Mouse (Mus musculus): ENCODE data around the gene Clec16a. TPM values are rescaled to one million over a fixed set of nuclear protein-coding genes. Genes with fewer than 3 reads are reported as not detected.

The Clec16a gene
- polyA plus RNA-seq, 1 experiment from 2014 or later, result 29.3 TPM

GRCm38 (mm10) chr16:10697861-10698659 is 152.9 kb downstream of the Clec16a start:
- WGBS, result 55% methylated on average over 6 of the region's 6 CpGs
- Histone ChIP-seq H3K9ac (no peak overlapping the region), H3K27ac (peak overlapping the region; percentile 80), H3K9me3 (no peaks in the 10 kb centered on the region), H3K36me3 (no peaks in the 10 kb centered on the region), H3K4me2 (no peak overlapping the region), H3K4me3 (no peak overlapping the region), H3K4me1 (peaks cover 32% of the 10 kb centered on the region), H3K27me3 (no peaks in the 10 kb centered on the region)
- peak; percentile 60; the same call in 1 of the 2 replicates for ATAC-seq (ENCODE audit: borderline replicate concordance, extremely low read depth, low FRiP score, low TSS enrichment)

DNA sequence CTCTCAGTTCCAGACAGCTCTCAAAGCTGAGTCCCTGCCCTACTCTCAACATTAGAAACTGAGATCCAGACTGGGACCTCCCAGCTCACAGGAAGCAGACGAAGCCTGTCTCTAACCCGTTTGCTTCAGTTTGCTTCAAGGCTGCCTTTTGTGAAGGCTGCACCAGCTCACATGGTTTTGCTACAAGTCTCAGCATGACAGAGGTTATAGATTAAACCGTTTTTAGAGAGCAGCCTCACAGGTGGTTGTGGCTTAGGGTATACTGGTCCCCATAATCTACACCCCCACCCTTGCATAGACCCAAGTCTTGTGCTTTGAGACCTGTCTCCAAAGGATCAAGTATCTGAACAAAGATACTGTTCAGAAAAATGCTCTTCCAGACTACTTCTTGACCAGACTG is 154.2 kb downstream of the Clec16a start:
- Histone ChIP-seq H3K36me3 (no peaks in the 10 kb centered on the region), H3K4me1 (peaks cover 33% of the 10 kb centered on the region), H3K4me3 (no peak overlapping the region), H3K4me2 (no peak overlapping the region), H3K9ac (no peak overlapping the region), H3K27me3 (no peaks in the 10 kb centered on the region), H3K9me3 (no peaks in the 10 kb centered on the region), H3K27ac (peak overlapping the region; percentile 80; the same call in 1 of the 2 replicates)
- 79% methylated on average over 3 of the region's 3 CpGs for WGBS
- no peak for ATAC-seq (ENCODE audit: borderline replicate concordance, extremely low read depth, low FRiP score, low TSS enrichment)

DNA sequence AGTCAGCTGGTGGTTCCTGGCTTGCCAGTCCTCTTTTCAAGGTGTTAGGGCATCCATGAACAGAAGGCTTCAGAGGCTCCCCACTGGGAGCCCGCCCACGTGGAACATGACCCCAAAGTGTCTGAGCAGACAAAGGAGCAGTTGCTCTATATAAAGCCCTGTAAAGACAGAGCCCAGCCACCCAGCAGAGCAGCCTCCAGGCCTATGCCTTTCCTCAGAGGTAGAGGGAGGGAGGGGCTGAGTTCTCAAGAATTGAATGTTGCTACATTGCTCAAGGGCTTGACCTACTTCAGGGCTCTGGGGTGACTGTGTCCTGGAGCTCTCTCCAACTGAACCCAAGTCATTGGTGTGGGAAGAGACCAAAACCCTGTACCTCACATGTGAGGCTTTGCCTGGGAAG is 155.0 kb downstream of the Clec16a start:
- Histone ChIP-seq H3K27ac (no peak overlapping the region), H3K4me3 (no peak overlapping the region), H3K9me3 (no peaks in the 10 kb centered on the region), H3K4me2 (no peak overlapping the region), H3K4me1 (peaks cover 29% of the 10 kb centered on the region), H3K36me3 (no peaks in the 10 kb centered on the region), H3K27me3 (no peaks in the 10 kb centered on the region), H3K9ac (no peak overlapping the region)
- 63% methylated on average over 2 of the region's 2 CpGs for WGBS
- no peak for ATAC-seq (ENCODE audit: borderline replicate concordance, extremely low read depth, low FRiP score, low TSS enrichment)

DNA sequence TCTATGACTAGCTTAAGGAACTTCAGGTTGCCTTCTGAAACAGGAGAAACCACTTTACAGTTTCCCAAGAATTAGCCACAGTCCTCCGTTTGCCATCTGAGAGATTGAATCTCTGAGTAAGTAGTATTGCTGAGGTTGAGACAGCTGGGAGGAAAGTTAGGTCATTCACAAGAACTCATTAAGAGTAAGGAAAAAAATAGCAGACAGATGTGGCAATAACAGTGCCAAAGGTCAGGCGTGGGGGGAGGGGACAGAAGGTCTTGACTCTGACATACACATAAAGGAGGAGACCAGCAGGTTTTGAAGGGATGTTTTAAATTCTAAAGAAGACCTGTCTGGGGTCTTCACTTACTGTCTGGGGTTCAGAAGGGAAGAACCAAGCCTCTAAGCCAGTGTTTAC is 157.3 kb downstream of the Clec16a start:
- H3K4me3 ChIP-seq, result no peak overlapping the region
- no peak for ATAC-seq (ENCODE audit: borderline replicate concordance, extremely low read depth, low FRiP score, low TSS enrichment)
- H3K27ac ChIP-seq, result no peak overlapping the region
- H3K36me3 ChIP-seq, result no peaks in the 10 kb centered on the region
- H3K9ac ChIP-seq, result no peak overlapping the region
- H3K4me2 ChIP-seq, result no peak overlapping the region
- peaks cover 25% of the 10 kb centered on the region for H3K4me1 ChIP-seq
- H3K9me3 ChIP-seq, result no peaks in the 10 kb centered on the region
- H3K27me3 ChIP-seq, result no peaks in the 10 kb centered on the region
- WGBS, result 59% methylated on average over 2 of the region's 2 CpGs

DNA sequence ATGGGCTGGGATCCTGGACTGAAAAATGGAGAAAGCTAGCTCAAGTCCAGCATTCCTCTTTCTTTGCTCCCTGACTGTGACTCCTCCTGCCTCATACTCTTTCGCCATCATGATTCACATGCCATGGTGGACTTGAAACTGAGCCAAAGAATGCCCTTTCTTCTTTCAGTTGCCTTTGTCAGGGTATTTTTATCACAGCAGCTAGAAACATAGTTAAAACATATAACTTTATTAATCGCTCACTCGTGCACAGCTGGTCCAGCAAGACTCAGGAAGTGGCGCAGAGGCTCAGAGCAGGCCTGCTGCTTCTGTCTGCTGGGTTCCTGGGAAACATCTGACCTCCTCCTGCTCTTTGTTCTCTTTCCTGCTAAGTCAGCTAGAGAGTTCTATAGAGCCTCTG is 158.8 kb downstream of the Clec16a start:
- Histone ChIP-seq H3K4me3 (no peak overlapping the region), H3K36me3 (no peaks in the 10 kb centered on the region), H3K27me3 (no peaks in the 10 kb centered on the region), H3K9me3 (no peaks in the 10 kb centered on the region), H3K4me2 (no peak overlapping the region), H3K27ac (peak overlapping the region; percentile 24; the same call in 1 of the 2 replicates), H3K4me1 (peaks cover 13% of the 10 kb centered on the region; the same call in 1 of the 2 replicates), H3K9ac (no peak overlapping the region)
- 39% methylated on average over 4 of the region's 4 CpGs for WGBS
- no peak; the same call in 1 of the 2 replicates for ATAC-seq (ENCODE audit: borderline replicate concordance, extremely low read depth, low FRiP score, low TSS enrichment)

- H3K4me1 ChIP-seq, result 0 out of 2 replicates have a peak, but pooled peaks cover 12% of the 10 kb centered on the region
- ATAC-seq (ENCODE audit: borderline replicate concordance, extremely low read depth, low FRiP score, low TSS enrichment), result no peak
- H3K9ac ChIP-seq, result no peak overlapping the region
- H3K9me3 ChIP-seq, result no peaks in the 10 kb centered on the region
- H3K4me3 ChIP-seq, result no peak overlapping the region
- H3K4me2 ChIP-seq, result no peak overlapping the region
- H3K27me3 ChIP-seq, result no peaks in the 10 kb centered on the region
- no peak overlapping the region for H3K27ac ChIP-seq
- WGBS, result 44% methylated on average over 1 of the region's 1 CpGs
- H3K36me3 ChIP-seq, result no peaks in the 10 kb centered on the region
These were observed 160.3 kb downstream of the Clec16a start for GRCm38 (mm10) chr16:10705396-10705795.

GRCm38 (mm10) chr16:10711524-10711923 is 166.4 kb downstream of the Clec16a start:
- Histone ChIP-seq H3K27me3 (no peaks in the 10 kb centered on the region), H3K27ac (no peak overlapping the region), H3K4me1 (peaks cover 9% of the 10 kb centered on the region; the same call in 1 of the 2 replicates), H3K4me3 (no peak overlapping the region), H3K36me3 (no peaks in the 10 kb centered on the region), H3K9ac (no peak overlapping the region), H3K9me3 (no peaks in the 10 kb centered on the region), H3K4me2 (no peak overlapping the region)
- WGBS, result 65% methylated on average over 1 of the region's 1 CpGs
- ATAC-seq (ENCODE audit: borderline replicate concordance, extremely low read depth, low FRiP score, low TSS enrichment), result no peak

DNA sequence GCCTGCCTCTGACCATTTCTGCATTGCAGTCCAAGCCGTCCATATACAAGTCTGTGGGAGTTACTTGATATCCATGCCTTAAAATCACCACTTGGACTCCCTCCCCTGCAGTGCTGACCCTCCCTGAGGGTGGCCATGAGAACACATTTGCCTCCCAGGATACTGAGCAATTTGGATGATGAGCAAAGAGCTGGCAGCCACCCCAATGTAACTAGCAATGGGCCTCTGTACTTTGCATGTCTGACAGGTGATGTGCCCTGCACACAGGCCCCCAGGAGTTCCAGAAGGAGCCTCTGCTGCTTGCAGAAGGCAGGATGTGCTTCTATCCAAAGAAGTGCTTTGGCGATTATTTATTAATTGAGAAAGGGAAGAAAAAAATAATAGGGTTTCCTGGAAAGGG is 167.9 kb downstream of the Clec16a start:
- Histone ChIP-seq H3K4me1 (peaks cover 14% of the 10 kb centered on the region; the same call in 1 of the 2 replicates), H3K9me3 (no peaks in the 10 kb centered on the region), H3K27me3 (no peaks in the 10 kb centered on the region), H3K4me3 (no peak overlapping the region), H3K9ac (no peak overlapping the region), H3K4me2 (no peak overlapping the region), H3K27ac (no peak overlapping the region), H3K36me3 (no peaks in the 10 kb centered on the region)
- WGBS, result 51% methylated on average over 2 of the region's 2 CpGs
- no peak for ATAC-seq (ENCODE audit: borderline replicate concordance, extremely low read depth, low FRiP score, low TSS enrichment)

GRCm38 (mm10) chr16:10713441-10714239 is 168.5 kb downstream of the Clec16a start:
- no peaks in the 10 kb centered on the region for H3K27me3 ChIP-seq
- H3K4me3 ChIP-seq, result no peak overlapping the region
- no peak overlapping the region for H3K27ac ChIP-seq
- 49% methylated on average over 7 of the region's 7 CpGs for WGBS
- H3K36me3 ChIP-seq, result no peaks in the 10 kb centered on the region
- no peaks in the 10 kb centered on the region for H3K9me3 ChIP-seq
- peaks cover 14% of the 10 kb centered on the region; the same call in 1 of the 2 replicates for H3K4me1 ChIP-seq
- H3K4me2 ChIP-seq, result no peak overlapping the region
- H3K9ac ChIP-seq, result no peak overlapping the region
- ATAC-seq (ENCODE audit: borderline replicate concordance, extremely low read depth, low FRiP score, low TSS enrichment), result no peak

DNA sequence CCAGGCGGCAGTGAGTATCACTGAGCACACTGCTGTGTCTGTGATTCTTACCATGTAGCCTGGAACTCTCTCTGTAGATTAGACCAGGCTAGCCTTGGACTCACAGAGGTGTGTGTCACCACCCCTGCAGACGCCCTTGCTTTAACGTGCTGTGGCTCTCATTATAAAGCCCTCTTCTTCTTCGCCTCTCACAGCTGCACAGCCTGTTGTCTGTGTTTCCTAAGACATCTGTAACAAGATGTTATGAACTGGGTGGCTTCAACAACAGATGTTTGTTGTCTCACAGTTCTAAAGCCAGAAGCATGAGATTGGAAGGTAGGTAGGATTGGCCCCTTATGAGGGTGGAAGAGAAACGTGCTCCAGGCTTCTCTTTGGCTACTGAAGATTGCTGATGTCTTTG is 170.1 kb downstream of the Clec16a start:
- H3K27ac ChIP-seq, result no peak overlapping the region
- H3K4me3 ChIP-seq, result no peak overlapping the region
- no peaks in the 10 kb centered on the region for H3K27me3 ChIP-seq
- no peak for ATAC-seq (ENCODE audit: borderline replicate concordance, extremely low read depth, low FRiP score, low TSS enrichment)
- no peak overlapping the region for H3K9ac ChIP-seq
- no peak overlapping the region for H3K4me2 ChIP-seq
- no peaks in the 10 kb centered on the region for H3K9me3 ChIP-seq
- WGBS, result 78% methylated on average over 5 of the region's 5 CpGs
- H3K4me1 ChIP-seq, result peaks cover 14% of the 10 kb centered on the region; the same call in 1 of the 2 replicates
- H3K36me3 ChIP-seq, result no peaks in the 10 kb centered on the region

- no peaks in the 10 kb centered on the region for H3K36me3 ChIP-seq
- H3K9me3 ChIP-seq, result no peaks in the 10 kb centered on the region
- H3K4me1 ChIP-seq, result peaks cover 14% of the 10 kb centered on the region; the same call in 1 of the 2 replicates
- H3K27me3 ChIP-seq, result no peaks in the 10 kb centered on the region
- H3K4me2 ChIP-seq, result no peak overlapping the region
- H3K27ac ChIP-seq, result no peak overlapping the region
- ATAC-seq (ENCODE audit: borderline replicate concordance, extremely low read depth, low FRiP score, low TSS enrichment), result no peak
- H3K9ac ChIP-seq, result no peak overlapping the region
- WGBS, result 85% methylated on average over 2 of the region's 2 CpGs
- no peak overlapping the region for H3K4me3 ChIP-seq
These were observed 170.5 kb downstream of the Clec16a start for GRCm38 (mm10) chr16:10715632-10716031.

- Histone ChIP-seq H3K36me3 (no peaks in the 10 kb centered on the region), H3K9me3 (no peaks in the 10 kb centered on the region), H3K9ac (no peak overlapping the region), H3K27ac (no peak overlapping the region), H3K4me2 (no peak overlapping the region), H3K4me3 (no peak overlapping the region), H3K27me3 (no peaks in the 10 kb centered on the region), H3K4me1 (peaks cover 14% of the 10 kb centered on the region; the same call in 1 of the 2 replicates)
- WGBS, result 47% methylated on average over 2 of the region's 2 CpGs
- ATAC-seq (ENCODE audit: borderline replicate concordance, extremely low read depth, low FRiP score, low TSS enrichment), result no peak
These were observed 171.6 kb downstream of the Clec16a start for GRCm38 (mm10) chr16:10716696-10717095.
